Mouse (Mus musculus) liver, embryonic 14.5 days (tissue): ENCODE results near the gene Thra. TPM values are rescaled to one million over a fixed set of nuclear protein-coding genes. Genes with fewer than 3 reads are reported as not detected.

ENCODE experiments used
- ATAC-seq: fragments of 200-750 bp; cut with Nextera tagmentation; 2 replicates; pipeline ENCODE4 v1.8.0; 2017; ENCODE audit warnings: moderate number of reproducible peaks, mild to moderate bottlenecking, moderate library complexity; ENCODE audit not compliant: insufficient read depth
- DNase-seq, 3 experiments: peaks; one replicate each; pipeline ENCODE4 v3.0.0-alpha.2; 2012 to 2013; ENCODE audit warnings: low read depth in 3 of 3, low spot score in 3 of 3
- H3K27ac ChIP-seq: fragments of 300-500 bp; sonication (generic); 2 replicates; pipeline ENCODE4 v1.5.1; 2014; ENCODE audit warnings: moderate library complexity, mild to moderate bottlenecking, control low read depth, inconsistent platforms
- H3K27me3 ChIP-seq: fragments of 300-500 bp; sonication (generic); 2 replicates; pipeline ENCODE4 v1.6.1; 2014; ENCODE audit warnings: mild to moderate bottlenecking, low read length, moderate library complexity; ENCODE audit not compliant: control insufficient read depth, insufficient read depth
- H3K36me3 ChIP-seq: fragments of 300-500 bp; sonication (generic); replicated peaks from 2 replicates; pipeline ENCODE4 v1.6.1; 2014; ENCODE audit warnings: low read depth; ENCODE audit not compliant: control insufficient read depth, insufficient read depth
- H3K4me1 ChIP-seq, 2 experiments: fragments of 200-500 bp in 1 of 2; fragments of 300-500 bp in 1 of 2; sonication (generic) in 1 of 2; replicated peaks; 2 replicates each; pipeline ENCODE4 v1.6.1; 2012 to 2014; ENCODE audit warnings: antibody characterized with exemption in 1 of 2, inconsistent platforms in 1 of 2, low read length in 1 of 2; ENCODE audit not compliant: control insufficient read depth in 2 of 2, insufficient read depth in 2 of 2
- H3K4me2 ChIP-seq: fragments of 300-500 bp; sonication (generic); 2 replicates; pipeline ENCODE4 v1.6.1; 2014; ENCODE audit warnings: low read depth, mild to moderate bottlenecking, control low read depth, moderate library complexity
- H3K4me3 ChIP-seq, 2 experiments: fragments of 200-500 bp in 1 of 2; fragments of 300-500 bp in 1 of 2; sonication (generic) in 1 of 2; 2 replicates each; pipeline ENCODE4 v1.5.1; 2012 to 2014; ENCODE audit warnings: low read depth in 2 of 2, low read length in 2 of 2, mild to moderate bottlenecking in 2 of 2, control low read depth in 1 of 2, inconsistent platforms in 1 of 2, moderate library complexity in 1 of 2; ENCODE audit not compliant: insufficient read depth in 1 of 2
- H3K9ac ChIP-seq: fragments of 300-500 bp; sonication (generic); replicated peaks from 2 replicates; pipeline ENCODE4 v1.6.1; 2014; ENCODE audit warnings: mild to moderate bottlenecking, control low read depth, moderate library complexity
- H3K9me3 ChIP-seq: fragments of 300-500 bp; sonication (generic); 2 replicates; pipeline ENCODE4 v1.6.1; 2016; ENCODE audit warnings: low read length, mixed read lengths; ENCODE audit not compliant: control insufficient read depth
- CTCF ChIP-seq: IDR thresholded peaks from 2 replicates; pipeline ENCODE4 v1.5.1; 2016; ENCODE audit warnings: antibody characterized with exemption, low read depth, control low read depth
- EP300 ChIP-seq: IDR thresholded peaks from 2 replicates; pipeline ENCODE4 v1.6.1; 2016; ENCODE audit warnings: antibody characterized with exemption, low read depth
- WGBS: fragments of 180-500 bp; shearing (Covaris S2); extraction: QIAGEN DNeasy Blood & Tissue Kit; methylation state at CpG from one replicate; pipeline ENCODE4 v1.1.7; 2014; ENCODE audit not compliant: insufficient replicate concordance; 5-methylcytosine and 5-hydroxymethylcytosine counted together
- polyA plus RNA-seq, 2 experiments: library from polyadenylated mRNA; depleted of rRNA in 1 of 2; stranded (reverse) in 1 of 2; unstranded in 1 of 2; fragments of >200 nt; fragmentation: Nextera tagmentation in 1 of 2; extraction: Ambion mirVana in 1 of 2; gene quantifications; 2 replicates each; pipeline versions ENCODE4 v1.2.1 to v1.2.3; 2012 to 2014

Gene Thra
- polyA plus RNA-seq, 2 experiments = 8.3 to 15.6 TPM

DNA sequence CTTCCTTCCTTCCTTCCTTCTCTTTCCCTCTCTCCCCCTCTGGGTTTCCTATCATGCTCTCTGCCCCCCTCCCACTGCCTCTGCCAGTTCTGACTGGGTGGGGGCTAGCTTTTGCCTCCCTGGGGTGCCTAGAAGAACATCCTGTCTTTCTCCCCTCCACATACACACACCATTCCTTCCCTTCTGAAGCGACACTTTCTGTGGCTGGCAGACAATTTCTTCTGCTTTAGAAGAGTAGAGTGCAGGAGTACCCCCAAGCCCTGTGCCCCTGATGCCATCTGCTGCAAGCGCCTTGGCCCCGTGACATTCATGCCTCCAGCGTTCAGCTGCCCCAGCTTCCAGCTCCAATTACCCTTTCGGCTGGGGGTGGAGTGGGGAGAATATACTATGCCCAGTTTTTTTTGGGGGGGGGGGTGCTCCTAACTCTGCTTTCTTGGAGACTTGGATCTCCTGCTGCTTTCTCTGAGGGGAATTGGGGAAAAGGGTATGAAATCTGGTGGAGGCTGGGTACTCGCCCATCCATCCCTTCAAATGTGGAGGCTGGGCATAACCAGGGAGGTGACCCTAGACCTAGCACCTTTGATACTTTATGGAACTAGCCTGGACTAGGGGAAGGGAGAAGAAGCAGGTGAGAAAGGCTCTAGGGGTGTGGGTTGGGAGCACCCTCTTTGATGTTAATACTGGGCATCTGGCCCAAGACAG lies 7.5 kb downstream of the Thra start:
- Histone ChIP-seq H3K27ac (peak overlapping the region; percentile 6), H3K9ac (0 out of 2 replicates have a peak overlapping the region, but pooled peaks have one; percentile 27), H3K9me3 (no peaks in the 10 kb centered on the region), H3K27me3 (no peaks in the 10 kb centered on the region), H3K36me3 (no peaks in the 10 kb centered on the region), H3K4me2 (peak overlapping the region; percentile 33), H3K4me3 (no peak overlapping the region), H3K4me1 (peaks cover 72 to 92% of the 10 kb centered on the region in 2 experiments)
- DNase-seq (no peak), ATAC-seq (no peak)
- TF ChIP-seq EP300 = no peak
- TF ChIP-seq CTCF = no peak
- WGBS = 28% methylated on average over 6 of the region's 6 CpGs

GRCm38 (mm10) chr11:98748506-98749416 lies 8.3 kb downstream of the Thra start:
- TF ChIP-seq CTCF = no peak
- H3K27me3 ChIP-seq = no peaks in the 10 kb centered on the region
- DNase-seq = no peak
- WGBS = 42% methylated on average over 15 of the region's 15 CpGs
- H3K36me3 ChIP-seq = peaks cover 3% of the 10 kb centered on the region; the same call in 1 of the 2 replicates
- peak overlapping the region; percentile 6 for H3K27ac ChIP-seq
- peaks cover 70 to 90% of the 10 kb centered on the region in 2 experiments for H3K4me1 ChIP-seq
- no peak for ATAC-seq
- peak overlapping the region; percentile 33 for H3K4me2 ChIP-seq
- no peak overlapping the region for H3K9ac ChIP-seq
- H3K9me3 ChIP-seq = no peaks in the 10 kb centered on the region
- no peak overlapping the region for H3K4me3 ChIP-seq

GRCm38 (mm10) chr11:98749716-98750115 lies 9.3 kb downstream of the Thra start:
- H3K36me3 ChIP-seq = peaks cover 4% of the 10 kb centered on the region; the same call in 1 of the 2 replicates
- H3K4me3 ChIP-seq = no peak overlapping the region
- H3K4me2 ChIP-seq = no peak overlapping the region
- no peaks in the 10 kb centered on the region for H3K9me3 ChIP-seq
- DNase-seq = no peak
- peaks cover 74 to 90% of the 10 kb centered on the region in 2 experiments for H3K4me1 ChIP-seq
- TF ChIP-seq EP300 (no peak), CTCF (no peak)
- H3K27me3 ChIP-seq = no peaks in the 10 kb centered on the region
- 70% methylated on average over 5 of the region's 5 CpGs for WGBS
- no peak for ATAC-seq
- H3K9ac ChIP-seq = no peak overlapping the region
- H3K27ac ChIP-seq = peak overlapping the region; percentile 49; the same call in 1 of the 2 replicates

DNA sequence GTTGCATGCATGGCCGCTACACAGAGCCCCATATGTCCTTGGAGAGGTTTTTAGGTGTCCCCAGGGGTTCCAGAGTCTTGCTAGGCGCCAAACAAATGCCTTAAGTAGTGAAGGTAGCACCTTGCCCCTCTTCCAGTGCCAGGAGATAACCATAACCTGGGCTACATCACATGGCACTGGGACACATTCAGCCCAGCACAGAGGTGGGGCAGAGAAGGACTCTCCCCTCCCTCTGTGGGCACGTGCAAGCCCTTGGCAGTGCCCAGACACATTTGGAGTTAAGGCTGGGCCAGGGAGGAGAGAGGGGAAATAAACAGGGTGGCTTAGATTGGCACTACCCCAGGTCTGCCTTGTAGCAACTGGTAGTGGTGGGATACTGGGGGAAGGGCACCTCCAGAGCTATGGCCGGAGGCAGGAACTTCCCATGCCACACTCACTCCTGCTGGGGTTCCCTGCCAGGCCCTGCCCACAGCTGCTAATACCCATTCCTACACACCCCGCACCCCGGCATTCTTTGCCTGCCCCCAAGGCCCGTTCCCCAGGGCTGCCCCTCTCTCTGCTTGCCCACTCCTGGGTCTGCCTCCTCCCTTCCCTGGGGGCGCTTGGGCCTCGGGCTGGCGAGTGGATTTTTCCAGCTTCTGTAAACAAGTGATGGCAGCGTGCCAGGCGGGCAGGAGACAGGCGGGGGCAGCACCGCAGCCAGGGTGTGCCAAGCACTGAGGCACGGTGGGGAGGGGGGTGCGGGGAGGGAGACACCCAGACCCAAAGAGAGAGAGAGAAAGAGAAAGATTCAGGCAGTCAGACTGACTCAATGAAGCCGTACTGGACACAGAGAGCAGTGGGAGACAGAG lies 10.1 kb downstream of the Thra start:
- peaks cover 80 to 96% of the 10 kb centered on the region in 2 experiments for H3K4me1 ChIP-seq
- peak overlapping the region; percentile 59 for H3K4me2 ChIP-seq
- TF ChIP-seq EP300 = no peak
- 0 out of 2 replicates have a peak, but pooled peaks have one; percentile 4 for TF ChIP-seq CTCF
- peak overlapping the region in 1 of 2 experiments; percentile 37; a peak in 2 of 4 replicates for H3K4me3 ChIP-seq
- H3K27ac ChIP-seq = peak overlapping the region; percentile 49
- H3K36me3 ChIP-seq = peaks cover 4% of the 10 kb centered on the region; the same call in 1 of the 2 replicates
- H3K9me3 ChIP-seq = no peaks in the 10 kb centered on the region
- ATAC-seq (no peak), DNase-seq (no peak)
- H3K9ac ChIP-seq = peak overlapping the region; percentile 53
- H3K27me3 ChIP-seq = no peaks in the 10 kb centered on the region
- 31% methylated on average over 17 of the region's 17 CpGs for WGBS
